Mouse (Mus musculus) liver, adult 2 months (tissue): ENCODE results near the gene Gm28551.
A peak's percentile ranks its signal among the peaks of the same experiment; 100 is the strongest.

Experiments used
- CTCF ChIP-seq: fragments of 200-500 bp; IDR thresholded peaks from 2 replicates; pipeline ENCODE4 v1.5.1; 2011; ENCODE audit warnings: low read depth, low read length, control low read depth
- POLR2A ChIP-seq: fragments of 200-500 bp; IDR thresholded peaks from 2 replicates; pipeline ENCODE4 v1.6.1; 2011; ENCODE audit warnings: low read length, control low read depth; ENCODE audit not compliant: insufficient read depth; ENCODE audit errors: extremely low read depth

DNA sequence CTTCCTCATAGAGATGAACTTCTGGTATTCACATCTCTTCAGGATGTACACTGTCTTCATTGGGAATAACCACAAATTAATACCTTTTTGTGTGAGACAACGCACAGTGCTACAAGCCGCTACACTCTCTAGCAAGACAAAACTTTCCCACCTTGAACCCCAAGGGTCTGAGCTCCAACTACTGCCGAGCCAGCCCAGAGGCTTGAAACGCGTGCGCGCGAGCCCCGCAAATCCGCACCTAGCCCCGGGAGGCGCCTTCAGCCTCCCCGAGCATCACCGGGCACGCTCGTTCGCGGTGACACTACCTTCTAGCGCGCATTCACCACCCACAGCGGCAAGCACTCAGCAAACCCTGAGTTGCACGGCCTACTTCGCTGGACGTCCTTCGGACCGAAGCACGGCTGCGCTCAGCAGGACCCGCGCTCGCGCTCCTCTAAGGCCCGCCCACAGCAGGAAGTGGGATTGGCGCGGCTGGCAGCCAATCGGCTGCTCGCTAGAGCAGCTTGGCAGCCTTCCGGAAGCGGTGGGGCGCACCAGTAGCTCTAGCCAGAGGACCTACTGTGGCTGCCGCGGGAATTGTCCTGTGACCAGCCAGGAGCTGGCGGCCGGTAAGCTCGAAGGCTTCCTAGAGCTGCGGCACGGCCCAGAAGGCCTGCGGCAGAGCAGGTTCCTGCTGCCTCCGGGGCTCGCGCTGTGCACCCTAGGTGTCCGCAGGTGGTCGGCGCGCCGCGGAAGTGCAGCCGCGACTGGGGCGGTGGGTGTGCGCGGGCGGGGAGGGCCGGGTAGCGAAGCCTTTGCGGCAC, 55.7 kb downstream of the Gm28551 start, which contains the start of the genes Pms1, Ormdl1 and Gm28778:
- TF ChIP-seq CTCF, result 0 out of 2 replicates have a peak, but pooled peaks have one; percentile 16
- peak; percentile 64 for TF ChIP-seq POLR2A
